Mouse (Mus musculus) intestine, embryonic 15.5 days (tissue): ENCODE measurements around the gene Slc24a3. TPM values are rescaled to one million over a fixed set of nuclear protein-coding genes. Genes with fewer than 3 reads are reported as not detected.

Experiments used
- ATAC-seq: fragments of 200-750 bp; cut with Nextera tagmentation; 2 replicates; pipeline ENCODE4 v1.8.0; 2017; ENCODE audit warnings: moderate TSS enrichment, moderate library complexity
- H3K27ac ChIP-seq: fragments of 300-500 bp; sonication (generic); 2 replicates; pipeline ENCODE4 v1.5.1; 2015; ENCODE audit warnings: mild to moderate bottlenecking, inconsistent platforms
- H3K27me3 ChIP-seq: fragments of 300-500 bp; sonication (generic); replicated peaks from 2 replicates; pipeline ENCODE4 v1.6.1; 2015; ENCODE audit warnings: inconsistent platforms
- H3K36me3 ChIP-seq: fragments of 300-500 bp; sonication (generic); 2 replicates; pipeline ENCODE4 v1.6.1; 2015; ENCODE audit warnings: inconsistent platforms
- H3K4me1 ChIP-seq: fragments of 300-500 bp; sonication (generic); replicated peaks from 2 replicates; pipeline ENCODE4 v1.6.1; 2015; ENCODE audit warnings: inconsistent platforms
- H3K4me2 ChIP-seq: fragments of 300-500 bp; sonication (generic); replicated peaks from 2 replicates; pipeline ENCODE4 v1.6.1; 2015; ENCODE audit warnings: mild to moderate bottlenecking, inconsistent platforms
- H3K4me3 ChIP-seq: fragments of 300-500 bp; sonication (generic); replicated peaks from 2 replicates; pipeline ENCODE4 v1.5.1; 2015; ENCODE audit warnings: inconsistent platforms
- H3K9ac ChIP-seq: fragments of 300-500 bp; sonication (generic); 2 replicates; pipeline ENCODE4 v1.6.1; 2015; ENCODE audit warnings: inconsistent platforms
- H3K9me3 ChIP-seq: fragments of 300-500 bp; sonication (generic); 2 replicates; pipeline ENCODE4 v1.6.1; 2016; ENCODE audit warnings: inconsistent platforms
- WGBS: fragments of 180-500 bp; shearing (Covaris S2); methylation state at CpG from one replicate; pipeline ENCODE4 v1.1.7; 2015; 5-methylcytosine and 5-hydroxymethylcytosine counted together
- polyA plus RNA-seq: library from polyadenylated mRNA; unstranded; fragments of >200 nt; fragmentation: Nextera tagmentation; extraction: Ambion mirVana; gene quantifications from 2 replicates; pipeline ENCODE4 v1.2.1, GENCODE M21; 2015

The Slc24a3 gene
- polyA plus RNA-seq, 1 experiment from 2014 or later = 6.9 TPM

- H3K9ac ChIP-seq = no peak overlapping the region
- H3K36me3 ChIP-seq = no peaks in the 10 kb centered on the region
- no peaks in the 10 kb centered on the region for H3K27me3 ChIP-seq
- 86% methylated on average over 2 of the region's 2 CpGs for WGBS
- no peaks in the 10 kb centered on the region for H3K4me1 ChIP-seq
- no peak overlapping the region for H3K4me2 ChIP-seq
- no peak overlapping the region for H3K4me3 ChIP-seq
- H3K9me3 ChIP-seq = no peaks in the 10 kb centered on the region
- no peak overlapping the region for H3K27ac ChIP-seq
- no peak for ATAC-seq
These were observed 387.2 kb downstream of the Slc24a3 start for GRCm38 (mm10) chr2:145554722-145555252.

DNA sequence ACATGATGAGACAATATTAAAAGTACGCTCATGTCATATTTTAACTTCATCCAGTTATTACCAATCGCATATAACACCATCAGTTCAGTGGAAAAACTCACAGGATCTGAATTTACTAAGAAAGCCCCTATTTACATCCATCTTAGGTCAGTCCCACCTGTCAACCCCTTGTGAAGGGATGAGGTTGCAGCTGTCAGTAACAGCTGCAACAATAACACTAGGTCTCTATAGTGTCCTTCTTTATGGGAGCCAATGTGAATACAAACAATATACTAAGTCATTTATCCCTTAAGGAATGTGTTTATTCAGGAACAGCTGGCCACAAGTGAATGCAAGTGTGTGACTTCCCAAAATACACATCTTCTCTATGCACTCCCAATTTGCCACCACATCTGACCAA is 388.2 kb downstream of the Slc24a3 start:
- Histone ChIP-seq H3K27me3 (no peaks in the 10 kb centered on the region), H3K4me2 (no peak overlapping the region), H3K4me1 (no peaks in the 10 kb centered on the region), H3K27ac (no peak overlapping the region), H3K9me3 (no peaks in the 10 kb centered on the region), H3K36me3 (no peaks in the 10 kb centered on the region), H3K9ac (no peak overlapping the region), H3K4me3 (no peak overlapping the region)
- 84% methylated on average over 2 of the region's 2 CpGs for WGBS
- no peak for ATAC-seq

GRCm38 (mm10) chr2:145557361-145557931 is 389.9 kb downstream of the Slc24a3 start:
- 26% methylated on average over 1 of the region's 1 CpGs for WGBS
- H3K27ac ChIP-seq = no peak overlapping the region
- H3K9ac ChIP-seq = no peak overlapping the region
- ATAC-seq = no peak
- H3K4me3 ChIP-seq = no peak overlapping the region
- H3K36me3 ChIP-seq = no peaks in the 10 kb centered on the region
- H3K4me2 ChIP-seq = no peak overlapping the region
- H3K9me3 ChIP-seq = no peaks in the 10 kb centered on the region
- H3K4me1 ChIP-seq = no peaks in the 10 kb centered on the region
- H3K27me3 ChIP-seq = no peaks in the 10 kb centered on the region

DNA sequence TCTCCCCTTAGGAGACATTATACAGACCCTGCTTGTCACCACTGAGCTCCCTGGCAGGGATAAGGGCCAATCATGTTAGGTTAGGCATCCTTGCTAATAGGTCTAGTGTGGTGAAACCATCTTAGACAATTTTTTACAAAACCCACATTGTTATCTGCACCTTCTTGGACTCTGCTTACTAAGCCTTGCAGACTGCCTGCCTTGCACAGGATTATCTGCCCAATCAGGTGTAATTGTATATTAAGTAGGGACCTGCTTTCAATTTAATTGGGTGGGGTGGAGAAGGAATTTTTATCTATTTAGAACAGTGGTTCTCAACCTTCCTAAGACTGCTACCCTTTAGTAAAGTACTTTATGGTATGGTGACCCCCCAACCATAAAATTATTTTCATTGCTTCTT is 394.9 kb downstream of the Slc24a3 start:
- Histone ChIP-seq H3K4me1 (no peaks in the 10 kb centered on the region), H3K9me3 (no peaks in the 10 kb centered on the region), H3K4me3 (no peak overlapping the region), H3K9ac (no peak overlapping the region), H3K27me3 (no peaks in the 10 kb centered on the region), H3K27ac (no peak overlapping the region), H3K36me3 (no peaks in the 10 kb centered on the region), H3K4me2 (no peak overlapping the region)
- ATAC-seq = no peak

GRCm38 (mm10) chr2:145564596-145564995 is 397.0 kb downstream of the Slc24a3 start:
- Histone ChIP-seq H3K4me3 (no peak overlapping the region), H3K4me1 (no peaks in the 10 kb centered on the region), H3K36me3 (no peaks in the 10 kb centered on the region), H3K9ac (no peak overlapping the region), H3K27ac (no peak overlapping the region), H3K9me3 (no peaks in the 10 kb centered on the region), H3K4me2 (no peak overlapping the region), H3K27me3 (no peaks in the 10 kb centered on the region)
- ATAC-seq = no peak
- WGBS = 47% methylated on average over 8 of the region's 8 CpGs

DNA sequence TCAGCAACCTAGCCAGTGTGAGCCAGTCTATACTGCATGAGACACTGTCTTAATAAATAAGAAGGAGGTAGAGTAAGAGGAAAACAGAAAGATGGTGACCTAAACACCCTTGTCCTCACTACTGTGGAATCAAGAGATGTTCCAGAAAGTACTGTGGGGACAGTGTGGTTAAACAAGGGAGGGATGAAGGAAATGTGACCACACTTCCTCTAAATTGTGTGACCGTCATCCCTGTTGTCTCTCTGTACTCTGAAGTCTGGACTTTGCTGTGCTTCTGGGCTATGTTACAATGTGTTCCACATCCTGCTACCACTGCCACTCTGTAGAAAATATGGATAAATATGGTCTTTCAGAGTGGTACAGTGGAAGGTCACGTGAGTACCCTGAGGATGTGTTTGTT is 399.4 kb downstream of the Slc24a3 start:
- Histone ChIP-seq H3K36me3 (no peaks in the 10 kb centered on the region), H3K4me1 (no peaks in the 10 kb centered on the region), H3K27ac (no peak overlapping the region), H3K4me3 (no peak overlapping the region), H3K4me2 (no peak overlapping the region), H3K9me3 (no peaks in the 10 kb centered on the region), H3K27me3 (no peaks in the 10 kb centered on the region), H3K9ac (no peak overlapping the region)
- WGBS = 84% methylated on average over 2 of the region's 2 CpGs
- ATAC-seq = no peak

GRCm38 (mm10) chr2:145571943-145572342 is 404.4 kb downstream of the Slc24a3 start:
- Histone ChIP-seq H3K27ac (no peak overlapping the region), H3K27me3 (no peaks in the 10 kb centered on the region), H3K4me1 (no peaks in the 10 kb centered on the region), H3K9me3 (no peaks in the 10 kb centered on the region), H3K9ac (no peak overlapping the region), H3K4me2 (no peak overlapping the region), H3K4me3 (no peak overlapping the region), H3K36me3 (no peaks in the 10 kb centered on the region)
- 62% methylated on average over 3 of the region's 3 CpGs for WGBS
- ATAC-seq = no peak

GRCm38 (mm10) chr2:145574148-145574547 is 406.6 kb downstream of the Slc24a3 start:
- Histone ChIP-seq H3K9me3 (no peaks in the 10 kb centered on the region), H3K4me2 (no peak overlapping the region), H3K36me3 (no peaks in the 10 kb centered on the region), H3K4me1 (no peaks in the 10 kb centered on the region), H3K27me3 (no peaks in the 10 kb centered on the region), H3K4me3 (no peak overlapping the region), H3K27ac (no peak overlapping the region), H3K9ac (no peak overlapping the region)
- WGBS = 88% methylated on average over 4 of the region's 4 CpGs
- ATAC-seq = no peak

DNA sequence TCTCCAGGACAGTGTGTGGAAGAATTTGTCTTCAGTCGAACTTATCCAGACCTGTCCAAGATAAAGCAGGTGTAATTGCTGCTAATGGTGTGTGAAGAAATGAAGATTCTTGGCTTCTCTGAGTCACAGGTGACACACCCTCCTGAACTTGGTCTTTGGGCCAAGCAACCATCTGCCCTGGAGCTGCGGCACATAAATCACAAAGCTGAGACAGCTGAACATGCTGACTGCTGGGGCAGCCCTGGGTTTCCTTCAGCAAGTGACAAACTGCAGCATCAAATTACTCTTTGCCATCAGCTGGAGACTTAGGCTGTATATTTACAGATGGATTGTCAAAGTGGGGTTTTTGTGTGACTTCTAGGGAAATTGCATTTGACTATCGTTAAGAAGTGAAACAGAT is 415.5 kb downstream of the Slc24a3 start:
- no peaks in the 10 kb centered on the region for H3K4me1 ChIP-seq
- no peak overlapping the region for H3K9ac ChIP-seq
- no peak overlapping the region for H3K4me2 ChIP-seq
- no peaks in the 10 kb centered on the region for H3K27me3 ChIP-seq
- no peaks in the 10 kb centered on the region for H3K36me3 ChIP-seq
- H3K9me3 ChIP-seq = no peaks in the 10 kb centered on the region
- WGBS = 37% methylated on average over 3 of the region's 3 CpGs
- no peak overlapping the region for H3K27ac ChIP-seq
- H3K4me3 ChIP-seq = no peak overlapping the region
- ATAC-seq = no peak

DNA sequence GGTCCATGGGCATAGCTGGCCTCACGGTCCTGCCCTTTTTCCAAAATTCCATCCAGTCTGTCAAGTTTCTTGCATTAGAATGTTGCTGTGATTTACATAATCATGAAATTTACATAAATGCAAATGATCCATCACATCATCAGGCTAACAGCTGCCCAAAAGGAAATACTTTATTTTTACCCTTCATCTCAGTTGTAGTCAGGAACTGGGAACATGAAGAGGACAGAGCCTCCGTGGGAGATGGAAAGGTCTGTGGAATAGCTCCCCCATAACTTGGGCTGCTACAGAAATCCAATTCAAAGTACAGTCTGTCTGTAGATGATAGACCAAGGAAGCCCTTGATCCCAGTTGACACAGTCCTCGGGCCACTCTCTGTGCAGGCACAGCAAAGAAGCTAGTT is 417.9 kb downstream of the Slc24a3 start:
- Histone ChIP-seq H3K27ac (no peak overlapping the region), H3K4me2 (no peak overlapping the region), H3K36me3 (no peaks in the 10 kb centered on the region), H3K4me1 (no peaks in the 10 kb centered on the region), H3K9ac (no peak overlapping the region), H3K9me3 (no peaks in the 10 kb centered on the region), H3K4me3 (no peak overlapping the region), H3K27me3 (no peaks in the 10 kb centered on the region)
- 83% methylated on average over 3 of the region's 3 CpGs for WGBS
- no peak for ATAC-seq

- Histone ChIP-seq H3K27ac (no peak overlapping the region), H3K4me3 (no peak overlapping the region), H3K36me3 (no peaks in the 10 kb centered on the region), H3K4me1 (no peaks in the 10 kb centered on the region), H3K9ac (no peak overlapping the region), H3K4me2 (no peak overlapping the region), H3K9me3 (no peaks in the 10 kb centered on the region), H3K27me3 (no peaks in the 10 kb centered on the region)
- peak; percentile 56; the same call in 1 of the 2 replicates for ATAC-seq
- 61% methylated on average over 8 of the region's 8 CpGs for WGBS
These were observed 420.6 kb downstream of the Slc24a3 start for GRCm38 (mm10) chr2:145588009-145588737.

DNA sequence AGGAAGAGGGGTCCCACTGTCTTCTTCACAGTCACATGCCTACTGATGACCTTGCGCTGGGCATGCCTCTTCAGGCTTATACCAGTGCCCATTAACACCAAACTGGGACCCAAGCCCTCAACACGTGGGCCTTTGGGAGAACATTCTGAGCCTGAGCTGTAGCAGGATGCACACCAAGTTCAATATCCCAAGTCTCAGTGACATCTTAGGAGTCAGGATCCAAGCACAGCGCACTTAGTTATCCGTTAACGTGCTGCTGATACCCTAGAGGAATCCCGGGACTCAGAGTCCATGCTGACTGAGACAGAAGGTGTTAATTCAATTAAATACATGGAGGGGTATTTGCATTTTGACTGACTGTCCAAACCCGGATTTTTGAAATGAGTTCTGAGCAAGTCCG is 424.3 kb downstream of the Slc24a3 start:
- Histone ChIP-seq H3K9me3 (no peaks in the 10 kb centered on the region), H3K4me3 (no peak overlapping the region), H3K9ac (no peak overlapping the region), H3K27ac (no peak overlapping the region), H3K36me3 (no peaks in the 10 kb centered on the region), H3K4me2 (no peak overlapping the region), H3K4me1 (no peaks in the 10 kb centered on the region), H3K27me3 (no peaks in the 10 kb centered on the region)
- WGBS = 92% methylated on average over 8 of the region's 8 CpGs
- no peak for ATAC-seq
